Mouse (Mus musculus): ENCODE measurements around the gene Fndc9.

Fndc9 gene

DNA sequence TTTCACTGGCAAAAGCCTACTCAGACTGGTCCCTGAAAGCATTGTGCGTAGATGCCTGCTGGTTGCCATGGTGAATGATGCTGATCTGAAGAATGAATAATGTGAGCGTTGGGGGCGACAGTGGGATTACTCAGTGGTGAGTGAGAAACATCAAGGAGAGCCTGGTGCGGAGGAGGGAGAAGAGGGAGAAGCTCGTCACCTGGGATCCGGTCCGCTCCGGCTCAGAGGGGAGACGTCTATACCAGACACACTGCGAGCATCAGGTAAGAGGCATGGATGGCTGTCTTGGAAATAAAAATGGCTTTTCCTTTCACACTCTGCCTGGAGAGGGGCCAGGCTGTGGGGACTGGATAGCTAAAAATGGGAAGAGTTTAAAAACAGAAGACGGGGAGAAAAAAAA, at the start of gene Fndc9:
Gene Fndc9 (plus strand): TSS at position 198 of the 400 bp plus-strand sequence.
- no peak for DNase-seq (ENCODE audit: low read depth, low spot score)

DNA sequence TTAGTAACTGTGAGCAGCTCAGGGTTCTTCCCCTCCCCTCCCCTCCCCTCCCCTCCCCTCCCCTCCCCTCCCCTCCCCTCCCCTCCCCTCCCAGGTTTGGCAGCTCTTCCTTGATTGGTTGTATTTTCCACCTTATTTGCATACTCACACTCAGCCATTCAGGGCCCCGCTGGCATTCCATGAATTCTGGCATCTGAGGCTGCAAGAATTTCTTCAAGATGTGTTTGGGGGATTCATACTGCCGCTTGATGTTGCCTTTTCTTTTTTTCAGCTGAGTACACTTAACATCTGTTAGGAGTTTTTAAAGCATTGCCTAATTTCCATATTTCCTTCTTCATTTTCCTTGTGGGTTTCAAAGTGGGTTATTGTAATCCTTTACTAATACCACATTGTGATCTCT, 47.0 kb upstream of the Fndc9 start:
- DNase-seq (ENCODE audit: low read depth, low spot score) = no peak

DNA sequence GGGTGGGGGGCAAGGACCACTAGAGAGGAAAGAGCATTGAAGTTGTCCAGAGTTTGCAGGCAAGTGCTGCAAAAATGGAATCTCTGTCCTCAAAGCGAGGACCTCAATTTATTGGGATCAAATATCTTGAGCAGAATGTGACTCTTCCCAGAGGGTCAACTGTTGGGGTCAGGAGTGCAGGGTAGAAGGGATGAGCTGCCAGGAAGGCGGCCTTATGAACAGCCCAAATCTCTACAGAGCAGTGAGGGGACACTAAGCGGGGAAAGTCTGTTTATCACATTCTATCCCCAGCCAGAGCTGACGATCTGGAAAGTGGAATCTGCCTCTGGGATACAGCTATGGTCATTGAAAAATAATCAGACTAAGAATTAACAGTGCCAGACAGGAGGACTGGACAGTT, 41.2 kb upstream of the Fndc9 start:
- DNase-seq (ENCODE audit: low read depth, low spot score) = no peak

GRCm38 (mm10) chr11:46200664-46201063, 34.7 kb upstream of the Fndc9 start:
- no peak for DNase-seq (ENCODE audit: low read depth, low spot score)

DNA sequence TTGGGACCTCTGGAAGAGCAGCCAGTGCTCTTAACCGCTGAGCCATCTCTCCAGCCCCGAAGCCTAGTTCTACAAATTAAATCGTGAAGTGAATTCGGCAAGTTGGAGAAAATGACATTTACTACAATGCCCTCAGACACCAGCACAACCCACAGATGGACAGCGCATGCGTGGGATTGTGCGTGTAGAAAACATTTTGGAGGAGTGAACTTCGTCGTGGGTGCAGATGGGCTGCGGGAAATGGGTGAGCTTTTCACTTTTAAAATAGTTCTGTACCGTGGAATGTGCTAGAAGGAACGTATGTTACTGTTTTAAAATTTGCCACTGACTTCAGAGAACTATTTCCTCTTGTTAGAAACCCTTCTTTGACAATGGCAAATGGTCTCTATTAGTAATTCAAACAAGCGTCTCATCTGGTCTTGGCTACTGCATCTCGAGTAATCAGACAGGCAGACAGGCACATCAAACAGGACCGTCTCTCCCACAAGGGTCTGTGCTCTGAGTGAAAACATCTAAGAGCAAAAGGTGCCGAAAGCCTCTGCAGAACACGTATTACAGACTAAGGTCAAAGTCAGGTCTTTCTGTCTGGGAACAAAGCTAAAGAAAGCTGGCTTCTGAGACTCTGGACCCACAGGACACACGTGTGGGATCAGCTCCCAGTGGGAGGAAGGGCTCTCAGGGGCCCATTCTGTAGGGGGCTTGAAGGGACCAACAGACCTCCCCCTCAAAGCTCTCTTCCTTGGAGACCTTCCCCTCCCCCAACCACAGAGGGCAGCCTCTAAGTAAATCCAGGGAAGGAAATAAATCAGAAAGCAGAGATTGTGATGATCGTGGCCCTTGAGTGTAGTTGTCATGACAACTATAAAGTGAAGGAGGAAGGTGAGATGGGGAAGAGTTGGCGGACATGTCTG, 33.4 kb upstream of the Fndc9 start:
- DNase-seq (ENCODE audit: low read depth, low spot score) = no peak

- DNase-seq (ENCODE audit: low read depth, low spot score) = no peak
Measured at GRCm38 (mm10) chr11:46202547-46202887, 32.8 kb upstream of the Fndc9 start.

DNA sequence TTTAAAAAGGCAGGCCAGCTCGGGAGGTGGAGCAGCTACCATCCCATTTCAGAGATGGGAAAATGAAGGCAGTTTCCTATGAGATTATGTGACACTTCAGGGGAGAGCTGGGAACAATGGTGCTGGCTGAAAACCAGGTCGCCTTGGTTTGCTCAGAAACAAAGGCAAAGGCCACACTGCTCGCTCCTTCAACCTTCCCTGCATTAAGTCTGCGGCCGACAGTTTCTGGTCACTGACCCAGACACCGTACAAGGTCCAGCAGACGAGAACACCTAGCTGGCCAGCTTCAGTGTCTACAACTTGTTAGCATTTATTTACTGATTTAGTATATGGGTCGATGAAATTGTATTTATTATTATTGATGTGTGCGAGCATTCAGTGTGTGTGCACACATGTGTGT, 30.5 kb upstream of the Fndc9 start:
- no peak for DNase-seq (ENCODE audit: low read depth, low spot score)

GRCm38 (mm10) chr11:46205639-46206409, 29.5 kb upstream of the Fndc9 start:
- no peak for DNase-seq (ENCODE audit: low read depth, low spot score)

GRCm38 (mm10) chr11:46209884-46210283, 25.4 kb upstream of the Fndc9 start:
- DNase-seq (ENCODE audit: low read depth, low spot score) = no peak

- DNase-seq (ENCODE audit: low read depth, low spot score) = no peak
Measured at GRCm38 (mm10) chr11:46211858-46212257, 23.5 kb upstream of the Fndc9 start.

- no peak for DNase-seq (ENCODE audit: low read depth, low spot score)
Measured at GRCm38 (mm10) chr11:46213844-46214243, 21.5 kb upstream of the Fndc9 start.

- DNase-seq (ENCODE audit: low read depth, low spot score) = peak; percentile 42
Measured at GRCm38 (mm10) chr11:46214368-46215230, 20.7 kb upstream of the Fndc9 start.

- peak; percentile 83 for DNase-seq (ENCODE audit: low read depth, low spot score)
Measured at GRCm38 (mm10) chr11:46215354-46215753, 20.0 kb upstream of the Fndc9 start.

DNA sequence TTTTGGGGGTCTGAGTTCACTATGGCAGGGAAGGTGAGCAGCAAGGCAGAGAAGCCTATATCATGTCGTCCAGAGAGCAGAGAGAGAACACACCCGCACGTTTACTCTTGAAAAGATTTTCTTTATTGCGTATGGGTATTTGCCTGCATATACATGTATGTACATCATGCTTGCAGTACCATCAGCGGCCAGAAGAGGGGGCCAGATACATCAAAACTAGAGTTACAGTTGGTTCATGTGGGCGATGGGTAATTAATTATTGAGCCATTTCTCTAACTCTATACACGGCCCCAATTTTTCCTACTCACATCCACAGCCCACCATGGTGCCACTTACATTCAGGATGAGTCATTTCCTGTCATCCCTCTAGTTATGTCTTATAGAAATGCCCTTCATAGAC, 18.7 kb upstream of the Fndc9 start:
- DNase-seq (ENCODE audit: low read depth, low spot score) = no peak

DNA sequence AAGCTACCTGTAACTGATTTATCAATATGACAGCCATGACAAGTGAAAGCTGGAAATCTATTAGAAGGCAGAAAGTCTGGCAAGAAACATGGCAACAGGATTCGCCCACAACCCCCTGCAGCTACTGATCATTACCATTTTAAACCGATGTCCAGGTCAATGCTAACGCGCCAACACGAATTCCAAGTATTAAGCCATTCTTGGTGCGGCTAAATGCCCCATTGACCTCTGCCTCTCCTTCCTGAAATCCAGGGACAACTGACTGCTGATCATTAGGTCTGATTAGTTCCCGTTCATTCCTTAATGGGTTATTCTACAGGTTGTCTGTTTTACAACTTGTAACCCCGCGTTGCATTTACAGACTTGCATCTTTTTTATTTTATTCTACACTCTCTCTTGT, 17.6 kb upstream of the Fndc9 start:
- DNase-seq (ENCODE audit: low read depth, low spot score) = no peak

DNA sequence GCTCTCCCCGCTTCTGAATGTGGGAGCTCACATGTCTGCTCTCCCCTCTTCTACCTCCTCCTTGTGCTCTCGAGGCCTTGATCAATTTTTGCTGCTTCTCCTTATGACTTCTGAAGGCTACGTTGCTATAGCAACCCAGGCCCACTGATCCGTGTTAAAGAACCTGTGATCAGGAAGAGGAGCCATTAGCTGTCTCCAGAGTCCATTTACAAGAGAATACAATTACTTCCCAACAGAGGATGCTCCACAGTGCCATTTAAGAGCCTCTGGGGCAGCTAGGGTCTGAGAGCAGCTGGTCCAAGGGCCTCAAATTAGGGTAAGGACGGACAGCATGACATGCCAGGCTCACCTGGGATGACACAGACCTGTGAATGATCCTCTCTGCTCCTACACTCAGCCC, 16.7 kb upstream of the Fndc9 start:
- no peak for DNase-seq (ENCODE audit: low read depth, low spot score)

DNA sequence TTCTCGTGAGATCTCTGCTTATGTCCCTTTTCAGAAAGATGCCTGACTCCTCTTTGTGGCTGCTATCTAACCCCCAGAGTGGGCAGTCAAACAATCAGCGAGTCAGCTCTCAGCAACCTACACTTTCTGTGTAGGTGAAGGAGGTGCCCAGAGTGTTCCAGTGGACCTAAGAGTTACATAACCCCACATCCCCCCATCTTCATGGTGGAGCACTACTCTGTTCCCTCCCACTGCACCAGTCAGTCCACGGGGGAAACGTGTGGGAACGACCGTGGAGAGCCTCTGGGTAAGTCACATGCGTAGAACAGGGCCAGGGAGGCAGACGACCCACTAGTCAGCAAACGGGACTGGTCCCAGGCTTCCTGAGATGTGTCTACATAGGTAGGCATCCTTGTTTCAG, 16.0 kb upstream of the Fndc9 start:
- DNase-seq (ENCODE audit: low read depth, low spot score) = no peak

DNA sequence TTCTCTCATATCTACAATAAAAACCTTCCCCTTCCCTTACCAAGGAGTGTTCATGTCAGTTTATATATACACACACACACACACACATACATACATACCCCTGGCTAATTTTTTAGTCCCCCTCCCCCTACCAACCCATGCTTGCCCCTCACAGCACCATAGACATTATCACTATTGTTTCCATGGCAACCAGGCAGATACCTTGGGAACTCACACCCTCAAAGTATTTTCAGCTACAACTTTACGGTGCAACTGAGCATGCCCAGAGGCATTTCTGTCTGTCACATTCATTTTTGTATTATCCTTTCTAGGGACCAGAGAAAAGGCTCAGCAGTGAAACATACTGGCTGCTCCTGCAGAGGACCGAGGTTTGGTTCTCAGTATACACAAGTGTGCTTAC, 15.1 kb upstream of the Fndc9 start:
- no peak for DNase-seq (ENCODE audit: low read depth, low spot score)

- DNase-seq (ENCODE audit: low read depth, low spot score) = no peak
Measured at GRCm38 (mm10) chr11:46223575-46223974, 11.8 kb upstream of the Fndc9 start.

DNA sequence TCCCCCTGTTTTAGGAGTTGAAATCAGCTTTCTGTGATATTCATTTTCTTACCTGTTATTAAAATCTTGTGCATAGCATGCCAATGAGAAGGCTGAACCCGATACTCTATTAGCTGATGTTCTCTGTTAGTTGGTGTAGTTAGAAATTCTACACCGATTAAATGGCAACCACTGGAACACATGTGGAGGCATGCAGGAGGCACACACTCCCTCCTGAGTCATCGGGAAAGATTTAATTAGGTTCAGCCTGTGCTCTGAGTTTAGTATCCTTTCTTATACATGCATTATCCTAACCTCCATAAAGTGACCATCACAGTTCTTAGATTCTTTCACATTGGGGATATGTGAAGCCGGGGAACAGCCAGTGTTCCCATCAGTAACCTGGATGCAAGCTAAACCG, 10.0 kb upstream of the Fndc9 start:
- no peak for DNase-seq (ENCODE audit: low read depth, low spot score)

- DNase-seq (ENCODE audit: low read depth, low spot score) = no peak
Measured at GRCm38 (mm10) chr11:46230184-46230583, 5.1 kb upstream of the Fndc9 start.

GRCm38 (mm10) chr11:46232803-46233202, 2.5 kb upstream of the Fndc9 start:
- DNase-seq (ENCODE audit: low read depth, low spot score) = no peak
